In the genomic region with DNA sequence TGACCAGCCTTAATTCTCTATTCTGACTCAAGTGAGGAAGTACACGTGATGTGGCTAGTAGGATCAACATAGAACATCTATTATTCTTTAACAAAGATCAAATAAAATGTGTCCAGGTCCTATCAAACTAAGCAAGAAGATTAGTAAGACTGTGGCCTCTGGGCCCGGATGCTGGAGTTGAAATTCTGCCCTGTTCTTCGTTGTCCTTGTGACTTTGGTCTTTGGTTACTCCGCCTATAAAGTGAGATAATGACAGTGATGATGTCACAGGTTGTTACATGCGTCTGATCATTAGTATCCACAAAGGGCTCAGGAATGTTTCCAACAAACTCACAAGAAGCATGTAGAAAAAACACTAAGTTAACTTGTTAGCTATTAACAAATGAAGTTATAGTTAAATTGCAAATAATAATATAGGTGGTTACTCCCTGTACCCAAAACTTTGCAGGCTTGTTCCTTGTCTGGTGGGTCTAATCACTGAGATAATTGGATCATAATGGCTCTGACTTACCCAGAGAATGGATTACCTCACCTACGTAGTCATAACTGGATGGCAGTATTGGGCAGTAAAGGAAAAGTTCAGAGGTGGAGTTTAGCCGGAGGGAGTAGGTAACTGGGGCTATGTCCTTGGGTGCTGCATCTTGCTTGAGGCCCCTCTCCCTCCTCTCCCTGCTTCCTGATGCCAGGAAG, we compare ENCODE assay signal across 16 mouse cellular contexts. TPM values are rescaled to one million over a fixed set of nuclear protein-coding genes. Genes with fewer than 3 reads are reported as not detected.
DNase-seq lines count a peak whose midpoint lies in the region; ATAC-seq and TF ChIP-seq lines count a peak whose summit lies in the region.
"Had no signal": no experiment of that assay in that cellular context is flagged by ENCODE, and none has a peak within 500 bp of the region (broad histone marks: within the 10 kb centered on the region; RNA-seq: fewer than 3 reads in every experiment).

No protein-coding gene starts in this region.

- H3K36me3 ChIP-seq in forebrain, embryonic 11.5 days (ENCODE audit: control insufficient read depth, insufficient read depth, low read length), result no peaks in the 10 kb centered on the region
- no peaks in the 10 kb centered on the region for H3K36me3 ChIP-seq in forebrain, postnatal 0 days (ENCODE audit: insufficient read depth)
- no peaks in the 10 kb centered on the region for H3K36me3 ChIP-seq in midbrain, embryonic 12.5 days
- no peaks in the 10 kb centered on the region for H3K36me3 ChIP-seq in midbrain, embryonic 11.5 days (ENCODE audit: control insufficient read depth, insufficient read depth, low read length)
- H3K36me3 ChIP-seq in limb, embryonic 15.5 days, result no peaks in the 10 kb centered on the region
- H3K36me3 ChIP-seq: heart, embryonic 13.5 days; kidney, embryonic 15.5 days; stomach, embryonic 15.5 days had no signal

- no peak overlapping the region for H3K4me2 ChIP-seq in forebrain, embryonic 11.5 days (ENCODE audit: low read depth, low read length, severe bottlenecking)
- H3K4me2 ChIP-seq in forebrain, postnatal 0 days (ENCODE audit: low read depth), result no peak overlapping the region
- no peak overlapping the region for H3K4me2 ChIP-seq in midbrain, embryonic 12.5 days (replicated peaks)
- no peak overlapping the region for H3K4me2 ChIP-seq in midbrain, embryonic 11.5 days
- no peak overlapping the region for H3K4me2 ChIP-seq in limb, embryonic 15.5 days
- H3K4me2 ChIP-seq: heart, embryonic 13.5 days; kidney, embryonic 15.5 days; stomach, embryonic 15.5 days had no signal

- no peaks in the 10 kb centered on the region for H3K9me3 ChIP-seq in forebrain, embryonic 11.5 days (ENCODE audit: control insufficient read depth, low read length)
- no peaks in the 10 kb centered on the region for H3K9me3 ChIP-seq in forebrain, postnatal 0 days (ENCODE audit: low read length)
- no peaks in the 10 kb centered on the region for H3K9me3 ChIP-seq in midbrain, embryonic 12.5 days
- no peaks in the 10 kb centered on the region for H3K9me3 ChIP-seq in midbrain, embryonic 11.5 days (ENCODE audit: control insufficient read depth, low read length)
- H3K9me3 ChIP-seq in limb, embryonic 15.5 days, result no peaks in the 10 kb centered on the region
- H3K9me3 ChIP-seq: heart, embryonic 13.5 days; kidney, embryonic 15.5 days; stomach, embryonic 15.5 days had no signal

- H3K27ac ChIP-seq in forebrain, embryonic 11.5 days (ENCODE audit: low read depth, low read length), result peak overlapping the region; percentile 70
- no peak overlapping the region; the same call in 1 of the 2 replicates for H3K27ac ChIP-seq in forebrain, postnatal 0 days (ENCODE audit: low read depth, low read length)
- peak overlapping the region; percentile 65 for H3K27ac ChIP-seq in midbrain, embryonic 12.5 days (replicated peaks)
- H3K27ac ChIP-seq in midbrain, embryonic 11.5 days (ENCODE audit: low read depth, low read length), result no peak overlapping the region
- peak overlapping the region; percentile 14; the same call in 1 of the 2 replicates for H3K27ac ChIP-seq in limb, embryonic 15.5 days
- H3K27ac ChIP-seq: heart, embryonic 13.5 days; kidney, embryonic 15.5 days; stomach, embryonic 15.5 days had no signal

- no peak for DNase-seq in forebrain, embryonic 11.5 days (ENCODE audit: low spot score)
- no peak for DNase-seq in forebrain, postnatal 0 days
- DNase-seq in midbrain, embryonic 11.5 days (ENCODE audit: low spot score, missing footprints), result no peak
- DNase-seq in kidney, postnatal 14 days, result no peak
- no peak for DNase-seq in adrenal gland, postnatal 36 days
- no peak for DNase-seq in urinary bladder, postnatal 14 days (ENCODE audit: low spot score)
- DNase-seq: adrenal gland, adult 2 months; cerebellum, adult 9-11 months; gastrocnemius, postnatal 10 days; lung, postnatal 36 days; thymus, postnatal 14 days had no signal

- H3K27me3 ChIP-seq in forebrain, embryonic 11.5 days (ENCODE audit: control insufficient read depth, insufficient read depth, low read length), result no peaks in the 10 kb centered on the region
- H3K27me3 ChIP-seq in forebrain, postnatal 0 days (ENCODE audit: insufficient read depth, low read length), result no peaks in the 10 kb centered on the region
- no peaks in the 10 kb centered on the region for H3K27me3 ChIP-seq in midbrain, embryonic 12.5 days
- H3K27me3 ChIP-seq in midbrain, embryonic 11.5 days (ENCODE audit: control insufficient read depth, insufficient read depth, low read length), result no peaks in the 10 kb centered on the region
- no peaks in the 10 kb centered on the region for H3K27me3 ChIP-seq in limb, embryonic 15.5 days
- H3K27me3 ChIP-seq: heart, embryonic 13.5 days; kidney, embryonic 15.5 days; stomach, embryonic 15.5 days had no signal

- ATAC-seq in forebrain, embryonic 11.5 days (replicated peaks; ENCODE audit: low FRiP score), result no peak
- ATAC-seq in forebrain, postnatal 0 days, result no peak
- ATAC-seq in midbrain, embryonic 12.5 days (ENCODE audit: low FRiP score, low read depth), result no peak
- ATAC-seq in midbrain, embryonic 11.5 days (ENCODE audit: low FRiP score), result no peak
- ATAC-seq in limb, embryonic 15.5 days (ENCODE audit: insufficient number of reproducible peaks, low FRiP score, low TSS enrichment, low read depth), result no peak

- TF ChIP-seq CTCF in forebrain, postnatal 0 days (IDR thresholded peaks at IDR 0.05; ENCODE audit: low read depth), result no peak

- peaks cover 3% of the 10 kb centered on the region; the same call in 1 of the 2 replicates for H3K4me1 ChIP-seq in forebrain, embryonic 11.5 days (replicated peaks; ENCODE audit: control insufficient read depth, insufficient read depth, low read length)
- no peaks in the 10 kb centered on the region for H3K4me1 ChIP-seq in forebrain, postnatal 0 days (ENCODE audit: insufficient read depth)
- peaks cover 11% of the 10 kb centered on the region for H3K4me1 ChIP-seq in midbrain, embryonic 12.5 days
- H3K4me1 ChIP-seq in midbrain, embryonic 11.5 days (ENCODE audit: control insufficient read depth, insufficient read depth, low read length), result no peaks in the 10 kb centered on the region
- H3K4me1 ChIP-seq in limb, embryonic 15.5 days, result peaks cover 4% of the 10 kb centered on the region; the same call in 1 of the 2 replicates
- H3K4me1 ChIP-seq: kidney, embryonic 15.5 days; stomach, embryonic 15.5 days had no signal

- peak overlapping the region; percentile 35; the same call in 1 of the 2 replicates for H3K9ac ChIP-seq in forebrain, embryonic 11.5 days (ENCODE audit: low read length)
- no peak overlapping the region for H3K9ac ChIP-seq in forebrain, postnatal 0 days
- H3K9ac ChIP-seq in midbrain, embryonic 12.5 days (replicated peaks), result no peak overlapping the region
- H3K9ac ChIP-seq in midbrain, embryonic 11.5 days (ENCODE audit: low read length), result no peak overlapping the region
- no peak overlapping the region for H3K9ac ChIP-seq in limb, embryonic 15.5 days
- H3K9ac ChIP-seq: heart, embryonic 13.5 days; kidney, embryonic 15.5 days; stomach, embryonic 15.5 days had no signal

- H3K4me3 ChIP-seq in forebrain, embryonic 11.5 days (ENCODE audit: low read depth, low read length), result no peak overlapping the region
- H3K4me3 ChIP-seq in forebrain, postnatal 0 days (ENCODE audit: low read depth, low read length), result no peak overlapping the region
- H3K4me3 ChIP-seq in midbrain, embryonic 12.5 days, result no peak overlapping the region
- H3K4me3 ChIP-seq in midbrain, embryonic 11.5 days (ENCODE audit: low read depth, low read length), result no peak overlapping the region
- H3K4me3 ChIP-seq in limb, embryonic 15.5 days, result no peak overlapping the region
- H3K4me3 ChIP-seq: heart, embryonic 13.5 days; kidney, embryonic 15.5 days; stomach, embryonic 15.5 days had no signal

- WGBS in forebrain, embryonic 11.5 days, result 87% methylated on average over 7 of the region's 7 CpGs
- WGBS in forebrain, postnatal 0 days, result 73% methylated on average over 7 of the region's 7 CpGs
- 85% methylated on average over 7 of the region's 7 CpGs for WGBS in midbrain, embryonic 12.5 days
- WGBS in midbrain, embryonic 11.5 days, result 91% methylated on average over 7 of the region's 7 CpGs
- WGBS in limb, embryonic 15.5 days, result 74% methylated on average over 7 of the region's 7 CpGs

RNA-seq across cellular contexts. Expression of gene Mettl16, which starts 19.8 kb away (rescaled TPM):
- 53.3 and 57.0 TPM in 2 replicates for polyA plus RNA-seq in forebrain, embryonic 11.5 days (2014; fragmentation: Nextera tagmentation; extraction: Ambion mirVana)
- total RNA-seq in forebrain, postnatal 0 days (2014; rRNA removed), result 18.7 and 19.9 TPM in 2 replicates
- polyA plus RNA-seq in forebrain, postnatal 0 days (2015; fragmentation: Nextera tagmentation; extraction: Ambion mirVana), result 17.5 and 22.0 TPM in 2 replicates
- 56.3 and 58.5 TPM in 2 replicates for polyA plus RNA-seq in midbrain, embryonic 12.5 days (2016; fragmentation: Nextera tagmentation; extraction: Ambion mirVana)
- 48.5 and 51.8 TPM in 2 replicates for polyA plus RNA-seq in midbrain, embryonic 11.5 days (2014; fragmentation: Nextera tagmentation; extraction: Ambion mirVana)
- 47.3 and 49.0 TPM in 2 replicates for polyA plus RNA-seq in limb, embryonic 15.5 days (2015; fragmentation: Nextera tagmentation; extraction: Ambion mirVana)
- 10 to 100 TPM; 29.0 to 37.6 TPM for total RNA-seq in adrenal gland, postnatal 36 days (2021)

RNA-seq across cellular contexts. Expression of gene Pafah1b1, which starts 26.3 kb away (rescaled TPM):
- polyA plus RNA-seq in forebrain, embryonic 11.5 days (2014; fragmentation: Nextera tagmentation; extraction: Ambion mirVana), result 90.2 and 91.1 TPM in 2 replicates
- 200 and 248 TPM in 2 replicates for total RNA-seq in forebrain, postnatal 0 days (2014; rRNA removed)
- 57.4 and 64.1 TPM in 2 replicates for polyA plus RNA-seq in forebrain, postnatal 0 days (2015; fragmentation: Nextera tagmentation; extraction: Ambion mirVana)
- polyA plus RNA-seq in midbrain, embryonic 12.5 days (2016; fragmentation: Nextera tagmentation; extraction: Ambion mirVana), result 70.3 and 81.9 TPM in 2 replicates
- polyA plus RNA-seq in midbrain, embryonic 11.5 days (2014; fragmentation: Nextera tagmentation; extraction: Ambion mirVana), result 103 and 112 TPM in 2 replicates
- polyA plus RNA-seq in limb, embryonic 15.5 days (2015; fragmentation: Nextera tagmentation; extraction: Ambion mirVana), result 44.7 and 46.2 TPM in 2 replicates
- 100 to 1,000 TPM; 190 to 203 TPM for total RNA-seq in adrenal gland, postnatal 36 days (2021)

Comparison
In these comparisons a context has a peak if more than half of its experiments do, and no peak if none do; other contexts are left out.
1. H3K27ac ChIP-seq: peak in forebrain, embryonic 11.5 days (single experiment), midbrain, embryonic 12.5 days (single experiment) and limb, embryonic 15.5 days (single experiment); none in forebrain, postnatal 0 days (single experiment) and midbrain, embryonic 11.5 days (single experiment).